Mouse (Mus musculus): ENCODE measurements around the gene Pmel.

DNA sequence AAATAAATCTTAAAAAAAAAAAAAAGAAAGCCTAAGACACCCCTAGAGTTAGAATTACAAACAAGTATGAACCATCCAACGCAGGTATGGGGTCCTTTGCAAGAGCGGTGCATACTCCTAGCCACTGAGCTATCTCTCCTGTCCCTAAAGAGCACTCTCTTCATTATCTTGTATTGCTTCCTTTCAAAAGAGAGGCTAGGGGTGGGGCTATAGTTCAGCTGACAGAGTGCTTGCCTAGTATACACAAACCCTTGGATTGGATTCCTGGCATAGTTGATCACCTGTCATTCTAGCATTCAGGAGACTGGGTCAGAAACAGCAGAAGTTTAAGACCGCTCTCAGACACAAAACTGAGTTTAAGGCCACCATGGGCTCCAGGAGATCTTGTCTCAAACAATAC is 48.7 kb upstream of the Pmel start:
- TF ChIP-seq CTCF (IDR thresholded peaks at IDR 0.05; ENCODE audit: control insufficient read depth, insufficient read depth, insufficient read length) (no peak), MAX (IDR thresholded peaks at IDR 0.05) (no peak), USF1 (IDR thresholded peaks at IDR 0.05; ENCODE audit: low read depth) (no peak), MYOG (IDR thresholded peaks at IDR 0.05; ENCODE audit: control insufficient read depth, extremely low read depth, insufficient read length) (no peak)
